Mouse (Mus musculus) monocyte, adult 5-6 weeks (primary cell): ENCODE measurements at regions not wholly inside any gene's neighbourhood (a gene's known extent, or its start where the extent isn't known, plus 50 kb on each side); places are given as distances from the start of the nearest gene placed in this dataset.

Experiments used
- ATAC-seq: fragments of 153-309, 156-312 bp; replicated peaks from 2 replicates; pipeline ENCODE4 v1.8.0; 2017; ENCODE audit warnings: mild to moderate bottlenecking; ENCODE audit not compliant: low TSS enrichment, insufficient number of reproducible peaks, severe bottlenecking, poor library complexity, low FRiP score

DNA sequence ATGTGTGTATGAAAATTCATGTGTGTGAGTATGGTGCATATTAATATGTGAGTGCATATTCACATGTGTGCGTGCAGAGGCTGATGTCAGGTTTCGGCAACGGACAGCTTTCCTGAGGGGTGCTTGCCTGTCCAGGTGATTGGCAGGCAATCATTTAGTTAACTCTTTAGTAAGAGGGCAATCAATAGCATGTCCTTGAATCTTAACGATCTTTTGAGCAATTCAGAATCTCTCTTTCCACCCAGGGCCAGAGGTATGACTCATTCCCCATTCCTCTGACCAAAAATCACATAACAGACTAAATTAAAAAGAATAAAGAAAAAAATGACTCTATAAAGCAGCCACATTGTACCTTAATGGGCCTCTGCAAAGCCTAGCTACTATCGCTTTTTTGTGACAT is 303.7 kb downstream of the Tbc1d1 start:
- ATAC-seq, result no peak

DNA sequence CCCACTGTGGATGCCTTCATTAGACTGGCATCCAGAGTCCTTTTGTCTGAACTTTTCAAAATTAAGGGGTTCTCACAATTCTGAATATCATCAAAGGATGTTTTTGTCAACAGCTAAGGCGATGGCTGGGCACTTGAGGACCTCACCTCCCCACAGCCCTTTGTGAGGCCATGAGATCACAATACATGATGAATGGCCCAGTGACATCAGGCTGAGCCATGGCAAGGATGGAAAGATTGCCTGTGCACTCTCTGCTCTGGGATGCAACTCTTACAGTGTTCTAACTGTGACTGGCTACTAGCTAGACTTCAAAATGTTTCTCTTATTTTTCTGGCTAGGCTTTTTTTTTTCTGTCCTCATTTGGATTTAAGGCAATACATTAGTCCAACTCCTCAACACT is 304.8 kb downstream of the Tbc1d1 start:
- ATAC-seq, result no peak

DNA sequence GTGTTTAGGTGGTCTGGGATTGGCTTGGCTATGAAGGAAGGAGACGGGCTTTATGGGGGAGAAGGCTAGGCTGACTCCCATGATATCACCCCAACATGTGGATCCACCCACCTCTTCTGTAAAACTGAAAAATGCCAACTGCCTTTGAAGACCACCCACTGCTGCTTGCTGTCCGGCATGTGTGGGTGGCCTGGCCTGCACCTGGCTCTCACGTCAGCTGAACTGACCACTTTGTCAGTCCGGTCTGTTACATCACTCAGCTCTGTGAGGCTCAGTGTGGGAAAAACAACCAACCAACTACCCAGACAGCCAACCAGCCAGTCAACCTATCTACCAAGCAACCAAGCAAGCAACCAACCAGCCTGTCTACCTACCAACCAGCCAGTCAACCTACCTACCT is 305.5 kb downstream of the Tbc1d1 start:
- no peak for ATAC-seq

DNA sequence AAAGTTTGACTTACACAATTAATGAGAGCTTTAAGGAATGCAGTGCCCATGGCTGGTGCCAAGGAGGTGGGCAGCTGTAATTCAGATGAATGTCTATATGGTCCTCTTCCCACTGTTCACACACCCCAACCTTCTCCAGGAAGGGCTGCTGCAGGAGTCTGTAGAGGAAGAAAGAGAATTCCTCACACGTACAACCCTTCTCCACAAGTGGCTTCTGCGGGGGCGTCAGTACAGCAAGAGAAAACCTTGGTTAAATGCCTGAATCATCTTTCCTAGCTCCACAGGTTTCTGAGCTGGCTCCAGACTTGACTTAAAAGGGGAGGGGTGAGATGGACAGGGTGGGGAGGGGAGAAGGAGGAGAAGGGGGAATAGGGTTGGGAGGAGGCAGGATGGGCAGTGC is 306.3 kb downstream of the Tbc1d1 start:
- no peak for ATAC-seq

DNA sequence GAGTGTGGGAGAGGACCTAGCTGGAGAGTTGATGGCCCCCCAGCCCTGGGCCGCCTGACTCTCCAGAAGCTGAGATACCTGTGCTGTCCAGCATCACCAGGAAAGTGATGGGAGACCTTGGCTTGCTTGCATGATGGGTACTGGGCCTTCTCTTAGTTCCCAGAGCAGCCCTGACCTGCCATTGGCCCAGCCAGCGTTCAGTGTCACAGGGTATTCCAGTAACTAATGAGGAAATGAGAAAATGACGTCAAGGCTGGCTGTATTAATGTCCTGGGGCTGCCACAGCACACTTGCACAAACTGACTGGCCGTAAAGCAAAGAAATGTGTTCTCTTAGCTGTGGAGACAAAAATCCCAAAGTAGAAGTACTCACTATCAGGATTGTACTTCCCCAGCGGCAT is 307.5 kb downstream of the Tbc1d1 start:
- peak; percentile 59 for ATAC-seq

DNA sequence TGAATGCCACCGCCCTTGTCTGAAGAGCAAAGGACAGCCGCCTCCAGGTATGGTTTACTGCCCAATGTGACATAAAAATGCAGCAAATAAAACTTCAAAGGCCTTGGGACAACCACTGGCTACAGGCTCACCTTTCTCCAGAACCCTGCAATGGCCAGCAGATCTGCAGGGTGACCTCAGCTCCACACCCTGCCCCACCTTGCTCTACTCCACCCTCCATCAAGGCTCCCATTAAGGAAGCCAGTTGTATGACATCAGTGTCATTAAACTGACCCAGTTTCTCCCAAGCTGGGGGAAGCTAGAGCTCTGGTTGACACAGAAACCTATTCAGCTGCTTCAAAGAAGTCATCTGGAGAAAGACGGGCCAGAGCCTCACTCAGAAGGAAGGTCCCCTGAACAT is 310.2 kb downstream of the Tbc1d1 start:
- ATAC-seq, result no peak

DNA sequence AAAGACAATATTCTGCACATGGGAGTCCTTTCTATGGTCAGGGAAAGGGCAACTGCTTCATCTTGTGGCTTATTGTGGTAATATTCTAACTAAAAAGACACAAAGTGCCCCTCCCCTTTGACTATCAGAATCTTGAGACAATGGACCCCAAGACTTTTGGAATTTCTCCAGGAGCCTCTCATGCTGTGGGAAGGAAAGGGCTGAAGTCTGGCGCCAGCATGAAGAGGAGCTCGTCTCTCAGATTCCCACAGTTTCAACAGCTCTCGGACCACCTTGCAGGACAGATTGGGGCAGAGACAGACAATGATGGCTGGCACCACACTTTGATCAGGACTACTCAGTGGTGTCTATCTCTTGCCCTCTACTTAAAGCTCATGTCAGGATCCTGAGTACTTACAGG is 311.8 kb downstream of the Tbc1d1 start:
- no peak for ATAC-seq

DNA sequence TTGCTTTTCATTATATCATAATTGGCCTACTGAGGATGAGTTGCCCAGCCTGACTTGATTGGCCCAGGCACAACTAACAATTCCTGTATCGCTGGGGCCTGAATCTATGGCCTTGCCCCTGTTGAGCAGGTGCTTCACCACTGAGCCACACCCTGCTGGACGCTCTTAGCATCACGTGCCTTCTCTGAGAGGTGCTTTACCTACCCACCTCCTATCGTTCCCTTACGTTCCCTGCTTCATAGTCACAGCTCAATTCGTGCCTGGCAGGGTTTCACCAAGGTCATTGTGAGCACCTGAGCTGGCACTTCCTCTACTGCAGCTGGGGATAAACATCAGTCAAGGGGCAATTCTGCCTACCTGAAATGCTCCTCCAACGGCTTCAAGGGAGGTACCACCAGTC is 312.2 kb downstream of the Tbc1d1 start:
- no peak for ATAC-seq

DNA sequence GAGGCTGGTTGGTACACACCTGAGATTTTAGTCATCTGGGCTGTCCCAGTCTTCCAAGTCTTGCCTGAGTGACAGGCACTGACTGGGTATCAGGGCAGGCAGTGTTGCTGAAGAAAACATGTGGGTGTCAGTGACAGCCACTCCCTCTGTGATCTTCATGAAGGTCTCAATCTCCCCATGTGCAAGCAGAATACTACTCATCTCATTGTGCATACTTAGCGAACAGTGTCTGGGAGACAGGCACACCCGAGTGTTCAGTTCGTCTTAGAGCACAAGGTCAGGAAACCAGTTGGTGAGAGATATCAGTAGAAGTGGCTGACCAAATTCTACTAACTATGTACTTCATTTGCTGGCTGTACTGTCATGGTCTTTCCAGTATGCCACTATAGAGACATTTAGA is 315.9 kb downstream of the Tbc1d1 start:
- peak; percentile 49; the same call in 1 of the 2 replicates for ATAC-seq

DNA sequence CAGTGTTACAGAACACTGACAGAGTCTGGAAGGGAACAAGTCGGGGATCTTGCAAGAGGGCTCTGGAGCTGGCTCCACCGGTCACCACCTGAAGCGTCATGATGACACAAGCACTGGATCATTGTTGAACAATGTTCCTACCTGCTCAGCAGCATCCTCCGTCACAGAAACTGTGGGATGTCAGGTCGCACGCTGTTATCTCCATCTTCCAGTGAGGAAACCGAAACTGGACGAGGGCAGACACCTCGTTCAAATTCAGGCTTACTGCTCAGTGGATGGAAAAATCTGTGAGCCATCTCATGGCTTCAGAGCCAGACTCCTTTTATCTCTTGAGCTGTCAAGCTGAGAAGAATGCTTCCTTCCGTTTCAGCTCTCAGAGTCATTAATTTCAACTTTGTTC is 316.3 kb downstream of the Tbc1d1 start:
- ATAC-seq, result no peak

DNA sequence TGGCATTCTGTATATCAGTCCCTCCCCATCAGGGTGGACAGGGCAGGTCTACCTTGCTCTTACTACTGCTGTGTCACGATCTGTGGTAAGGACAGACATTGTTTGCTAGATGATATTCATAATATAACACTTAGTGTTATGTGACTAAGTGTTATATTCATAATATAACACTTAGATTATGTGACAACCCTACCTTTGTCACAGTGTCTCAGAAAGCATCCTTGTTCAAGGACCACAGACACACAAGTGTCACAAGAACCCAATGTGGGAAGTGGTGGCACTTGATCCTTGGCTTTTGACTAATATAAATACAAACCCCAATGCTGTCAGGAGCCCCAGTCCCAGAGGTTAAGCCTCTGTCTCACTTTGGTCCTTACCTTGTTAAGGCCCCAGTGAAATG is 318.8 kb downstream of the Tbc1d1 start:
- ATAC-seq, result peak; percentile 59

DNA sequence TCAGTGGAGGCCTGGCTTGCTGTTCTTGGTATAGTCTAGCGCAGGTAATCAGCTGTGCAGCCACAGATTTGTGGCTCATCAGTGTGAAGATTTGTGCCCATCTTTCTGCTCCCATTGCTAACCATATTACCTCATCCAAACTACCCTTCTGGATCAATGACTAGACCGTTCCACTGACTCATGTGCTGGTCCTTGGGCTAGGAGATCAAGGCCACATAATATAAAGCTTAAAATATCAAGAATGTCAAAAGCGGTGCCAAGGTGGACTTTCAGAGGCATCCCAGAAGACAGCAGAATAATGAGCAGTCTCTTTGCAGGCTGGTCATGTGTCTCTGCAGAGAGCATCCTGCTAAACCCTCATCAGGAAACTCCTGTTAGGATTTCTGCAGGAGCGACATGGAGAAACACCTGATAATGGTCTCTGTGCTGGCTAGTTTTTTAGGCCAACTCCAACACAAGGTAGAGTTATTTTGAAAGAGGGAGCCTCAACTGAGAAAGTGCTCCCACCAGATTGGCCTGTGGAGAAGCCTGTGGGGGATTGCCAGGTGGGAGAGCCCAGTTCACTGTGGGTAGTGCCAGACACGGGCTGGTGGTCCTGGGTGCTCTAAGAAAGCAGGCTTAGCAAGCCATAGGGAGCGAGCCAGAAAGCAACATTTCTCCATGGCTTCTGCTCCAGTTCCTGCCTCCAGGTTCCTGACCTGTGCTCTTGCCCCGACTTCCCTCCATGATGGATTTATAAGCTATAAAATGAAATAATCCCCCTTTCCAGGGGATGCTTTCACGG is 319.8 kb downstream of the Tbc1d1 start:
- no peak for ATAC-seq

DNA sequence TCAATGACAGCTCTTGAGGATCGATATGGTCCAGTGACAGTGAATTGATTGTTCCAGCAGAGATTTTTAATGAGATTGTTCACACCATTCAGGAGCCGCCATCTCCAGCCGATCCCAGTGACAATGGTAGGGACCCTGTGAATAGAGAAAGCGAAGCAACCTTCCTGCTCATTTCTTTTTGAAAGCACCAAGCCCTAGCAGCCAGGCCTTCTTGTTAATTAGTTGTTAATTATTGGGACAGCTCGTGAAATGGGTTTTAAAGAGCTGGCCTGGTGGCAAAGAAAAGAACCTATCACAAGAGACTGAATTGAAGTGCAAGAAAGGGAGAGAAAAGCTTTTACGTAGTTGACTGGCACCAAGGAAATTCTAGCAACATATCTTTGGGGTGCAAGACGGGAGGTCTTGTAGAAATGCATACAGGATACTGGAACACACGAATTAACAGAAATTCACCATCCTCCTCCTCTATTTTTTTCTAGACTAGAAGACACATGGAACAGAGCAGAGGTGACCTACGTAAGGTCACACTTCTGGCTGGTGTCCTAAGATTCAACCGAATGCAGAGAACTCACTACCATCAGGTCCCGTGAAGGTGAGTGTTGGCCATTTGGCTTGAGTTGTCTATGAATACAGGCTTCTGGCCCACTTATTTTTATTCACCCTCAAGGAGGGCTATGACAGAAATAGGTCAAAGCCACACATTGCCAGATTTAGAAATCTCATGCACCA is 320.7 kb downstream of the Tbc1d1 start:
- ATAC-seq, result no peak

DNA sequence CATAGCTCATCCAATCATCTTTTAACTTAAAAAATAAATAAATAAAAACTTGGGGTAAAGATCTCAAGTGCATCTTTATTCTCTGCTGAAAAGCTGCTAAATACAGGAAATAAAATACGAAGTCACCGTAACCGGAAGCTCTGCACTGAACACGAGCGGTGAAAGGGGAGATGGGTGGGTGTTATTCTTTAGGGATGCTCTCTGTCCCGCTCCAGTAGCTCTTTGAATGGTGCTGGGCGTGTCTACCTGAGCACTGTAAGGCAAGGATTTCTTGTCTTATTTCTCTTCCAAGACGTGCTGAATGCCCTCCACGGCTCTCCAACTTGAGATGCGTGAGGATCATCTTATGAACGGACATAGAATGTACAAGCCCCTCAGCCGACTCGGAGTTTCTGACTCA is 322.0 kb downstream of the Tbc1d1 start:
- ATAC-seq, result no peak

DNA sequence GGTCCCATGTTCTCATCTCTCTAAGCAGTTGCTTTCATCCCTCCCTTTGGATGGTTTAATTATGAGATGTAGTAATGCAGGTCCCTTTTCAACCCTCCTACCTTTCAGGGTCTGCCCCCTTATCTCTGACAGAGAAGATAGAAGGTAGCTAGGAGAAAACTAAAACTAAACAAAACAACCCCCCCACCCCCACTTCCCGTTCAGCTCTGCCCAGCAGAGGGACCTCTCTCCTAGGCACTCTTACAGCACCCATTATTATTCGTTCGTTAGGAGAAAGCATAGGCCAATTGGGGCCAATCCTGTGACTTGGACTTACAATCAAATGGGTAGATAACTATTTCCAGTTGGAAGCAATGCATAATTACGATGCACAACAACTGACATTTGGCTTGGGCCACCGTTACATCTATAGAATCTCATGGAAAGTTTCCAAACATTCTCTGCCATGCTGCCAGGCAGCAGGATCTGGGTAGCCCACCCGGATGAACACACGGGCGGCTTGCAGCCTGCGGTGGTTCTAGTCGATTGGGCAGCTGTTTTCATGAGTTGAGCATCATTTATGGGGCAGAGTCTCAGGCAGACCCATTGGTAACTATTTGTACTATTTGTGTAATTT is 322.6 kb downstream of the Tbc1d1 start:
- no peak for ATAC-seq

DNA sequence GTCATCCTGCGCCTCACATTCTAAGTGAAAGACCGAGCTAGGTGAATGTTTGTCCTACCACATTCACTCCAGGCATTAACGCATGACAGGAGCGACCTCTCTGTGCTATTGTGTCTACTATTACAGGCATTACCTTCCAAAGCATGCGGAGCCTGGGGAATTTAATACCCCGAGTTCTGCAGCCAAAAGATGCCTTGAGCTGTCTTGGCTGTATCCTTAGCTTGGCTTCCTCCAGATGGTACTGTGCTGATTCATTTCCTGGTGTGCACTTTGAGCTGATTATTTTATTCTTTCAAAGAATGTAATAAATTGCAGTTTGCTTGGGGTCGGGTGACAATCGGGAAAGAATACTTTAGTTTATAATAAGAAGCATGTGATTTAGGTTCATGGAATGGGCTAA is 323.2 kb downstream of the Tbc1d1 start:
- no peak for ATAC-seq

DNA sequence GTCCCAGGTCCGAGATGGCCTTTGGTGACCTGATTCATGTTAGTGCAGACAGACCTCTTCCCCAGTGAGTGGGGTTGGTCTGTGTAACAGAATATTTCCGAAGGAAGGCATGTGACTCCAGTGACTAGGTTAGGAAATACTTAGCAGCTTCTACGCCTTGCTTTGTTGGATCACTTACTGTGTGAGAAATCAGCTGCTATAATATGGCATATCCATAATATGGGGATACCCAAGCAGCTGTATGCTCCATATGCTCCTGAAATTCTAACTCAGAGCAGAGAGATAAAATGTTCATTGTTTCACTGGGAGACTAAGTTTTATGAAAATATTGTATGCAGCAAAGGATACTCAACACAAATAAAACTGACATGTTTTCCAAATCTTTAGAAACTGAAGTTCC is 318.1 kb upstream of the Klf3 start:
- no peak for ATAC-seq

DNA sequence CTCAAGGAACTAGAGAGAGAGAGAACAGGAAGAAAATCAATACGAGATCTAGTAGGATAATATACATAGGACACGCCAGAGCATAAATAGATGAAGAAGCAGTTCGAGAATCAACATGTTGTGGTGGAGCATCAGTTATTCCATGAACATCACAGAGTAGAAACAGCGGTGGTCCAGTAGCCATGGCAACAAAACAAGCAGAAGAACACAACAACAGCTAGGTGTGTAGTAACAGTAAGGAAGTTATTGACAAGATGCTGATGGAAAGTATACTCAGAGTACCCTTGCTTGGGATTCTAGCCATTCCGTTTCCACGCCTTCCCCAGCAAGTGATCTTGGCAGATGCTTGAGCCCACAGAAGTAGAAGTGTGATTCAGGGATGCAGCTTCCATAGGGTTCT is 317.3 kb upstream of the Klf3 start:
- no peak for ATAC-seq

DNA sequence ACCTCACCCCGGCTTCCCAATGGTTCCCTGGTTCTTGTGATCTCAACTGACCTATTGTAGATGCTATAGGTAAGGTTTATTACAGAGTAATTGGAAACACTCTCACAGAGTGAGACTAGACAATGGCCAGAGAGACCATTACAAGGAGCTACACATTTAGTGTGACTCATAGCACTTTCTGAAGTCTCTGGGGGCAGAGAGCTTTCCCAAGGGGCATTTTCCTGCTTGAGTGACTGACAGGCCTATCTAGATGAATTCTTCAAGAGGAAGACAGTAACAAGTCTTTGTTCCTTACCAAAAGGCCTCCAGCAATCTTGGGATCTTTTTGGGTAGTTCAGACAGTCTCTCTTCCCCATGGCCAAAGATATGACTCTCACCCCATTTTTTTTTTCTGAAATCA is 316.4 kb upstream of the Klf3 start:
- ATAC-seq, result no peak
